Mouse (Mus musculus): ENCODE results near the gene Alcam. TPM values are rescaled to one million over a fixed set of nuclear protein-coding genes. Genes with fewer than 3 reads are reported as not detected.

Alcam gene
- polyA plus RNA-seq, 1 experiment from 2014 or later = 29.4 TPM

GRCm38 (mm10) chr16:52405272-52405671, 48.6 kb downstream of the Alcam start:
- H3K27ac ChIP-seq (ENCODE audit: low read depth, low read length) = no peak overlapping the region
- ATAC-seq (ENCODE audit: insufficient read depth, low FRiP score, low TSS enrichment) (no peak), DNase-seq (ENCODE audit: low spot score) (no peak)
- no peaks in the 10 kb centered on the region for H3K36me3 ChIP-seq (ENCODE audit: control insufficient read depth, insufficient read depth, low read length)
- H3K4me3 ChIP-seq (ENCODE audit: low read depth, low read length) = no peak overlapping the region
- H3K4me1 ChIP-seq (ENCODE audit: control insufficient read depth, insufficient read depth, low read length) = no peaks in the 10 kb centered on the region
- H3K4me2 ChIP-seq (ENCODE audit: low read depth) = no peak overlapping the region
- H3K9me3 ChIP-seq (ENCODE audit: control insufficient read depth, low read length) = no peaks in the 10 kb centered on the region
- no peaks in the 10 kb centered on the region for H3K27me3 ChIP-seq (ENCODE audit: control insufficient read depth, insufficient read depth, low read length)
- no peak overlapping the region for H3K9ac ChIP-seq (ENCODE audit: low read length)
- WGBS = 69% methylated on average over 2 of the region's 2 CpGs

- Histone ChIP-seq H3K36me3 (ENCODE audit: control insufficient read depth, insufficient read depth, low read length) (no peaks in the 10 kb centered on the region), H3K4me2 (ENCODE audit: low read depth) (no peak overlapping the region), H3K4me3 (ENCODE audit: low read depth, low read length) (no peak overlapping the region), H3K9me3 (ENCODE audit: control insufficient read depth, low read length) (no peaks in the 10 kb centered on the region), H3K9ac (ENCODE audit: low read length) (no peak overlapping the region), H3K27me3 (ENCODE audit: control insufficient read depth, insufficient read depth, low read length) (no peaks in the 10 kb centered on the region), H3K4me1 (ENCODE audit: control insufficient read depth, insufficient read depth, low read length) (no peaks in the 10 kb centered on the region), H3K27ac (ENCODE audit: low read depth, low read length) (no peak overlapping the region)
- 85% methylated on average over 3 of the region's 3 CpGs for WGBS
- no peak for DNase-seq (ENCODE audit: low spot score)
- ATAC-seq (ENCODE audit: insufficient read depth, low FRiP score, low TSS enrichment) = no peak
Observed at GRCm38 (mm10) chr16:52399112-52399511, 54.8 kb downstream of the Alcam start.

DNA sequence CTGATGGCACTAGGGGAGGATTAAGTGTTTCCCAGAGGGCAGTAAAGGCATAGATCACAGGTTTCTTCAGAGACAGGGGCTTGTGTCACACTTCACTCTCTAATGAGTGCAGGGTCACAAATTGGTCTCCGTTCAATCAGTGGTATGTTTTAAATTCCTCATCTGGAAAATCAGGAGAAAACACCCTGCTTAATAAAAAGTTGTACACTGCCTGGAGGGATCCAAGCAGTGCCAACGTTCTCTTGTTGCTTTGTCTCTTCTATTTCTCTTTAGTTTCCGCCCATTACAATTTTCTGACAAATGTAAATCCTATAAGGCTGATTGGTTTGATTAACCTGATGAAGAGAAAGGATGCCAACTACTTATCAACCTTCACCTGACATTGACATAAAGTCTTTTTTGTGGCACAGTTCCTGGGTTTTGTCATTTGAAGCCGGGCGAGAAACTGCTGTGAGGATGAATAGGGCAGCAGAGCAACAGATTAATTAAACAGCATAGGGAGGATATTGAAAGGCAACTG, 67.0 kb downstream of the Alcam start:
- H3K36me3 ChIP-seq (ENCODE audit: control insufficient read depth, insufficient read depth, low read length) = no peaks in the 10 kb centered on the region
- H3K4me3 ChIP-seq (ENCODE audit: low read depth, low read length) = no peak overlapping the region
- H3K4me2 ChIP-seq (ENCODE audit: low read depth) = no peak overlapping the region
- no peak overlapping the region for H3K27ac ChIP-seq (ENCODE audit: low read depth, low read length)
- no peaks in the 10 kb centered on the region for H3K4me1 ChIP-seq (ENCODE audit: control insufficient read depth, insufficient read depth, low read length)
- WGBS = 68% methylated on average over 5 of the region's 5 CpGs
- H3K9ac ChIP-seq (ENCODE audit: low read length) = no peak overlapping the region
- H3K9me3 ChIP-seq (ENCODE audit: control insufficient read depth, low read length) = no peaks in the 10 kb centered on the region
- no peaks in the 10 kb centered on the region for H3K27me3 ChIP-seq (ENCODE audit: control insufficient read depth, insufficient read depth, low read length)
- ATAC-seq (ENCODE audit: insufficient read depth, low FRiP score, low TSS enrichment) (no peak), DNase-seq (ENCODE audit: low spot score) (no peak)

GRCm38 (mm10) chr16:52383456-52384185, 70.3 kb downstream of the Alcam start:
- 69% methylated on average over 13 of the region's 13 CpGs for WGBS
- no peak overlapping the region for H3K4me2 ChIP-seq (ENCODE audit: low read depth)

DNA sequence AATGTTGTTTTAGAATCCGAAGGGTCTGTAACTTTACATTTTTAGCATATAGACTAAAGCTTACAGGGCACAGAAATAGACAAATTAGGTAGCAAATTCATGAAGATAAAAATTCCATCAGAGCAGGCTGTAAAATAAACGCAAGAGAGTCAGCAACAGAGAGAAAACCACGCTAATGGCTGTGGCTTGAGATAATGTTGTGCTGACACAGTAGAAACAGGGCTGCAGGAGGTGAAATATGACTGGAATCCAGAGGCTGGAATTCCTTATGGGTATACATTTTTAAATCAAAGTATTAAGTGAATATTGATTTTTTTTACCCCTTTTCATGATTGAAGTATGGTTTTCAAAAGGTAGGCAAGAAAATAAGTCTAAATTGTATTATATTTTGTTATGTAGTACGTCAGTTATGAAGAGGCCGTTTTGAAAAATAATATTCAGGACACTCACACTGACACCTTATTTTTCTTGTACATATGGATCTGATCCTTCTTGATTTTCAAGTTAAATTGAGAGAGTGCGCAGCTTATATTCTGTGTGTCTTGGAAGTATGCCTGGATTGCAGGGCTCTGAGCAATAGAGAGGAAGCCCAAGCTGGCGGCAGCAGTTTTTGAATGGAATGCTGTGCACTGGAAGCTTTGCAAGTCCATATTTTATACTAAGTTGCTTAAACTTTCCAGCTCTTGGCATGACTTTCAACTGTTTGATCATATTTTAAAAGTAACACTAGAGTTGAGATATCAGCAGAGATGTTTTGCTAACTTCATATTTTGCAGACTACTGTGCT, 74.9 kb downstream of the Alcam start:
- no peak for ATAC-seq (ENCODE audit: insufficient read depth, low FRiP score, low TSS enrichment)
- Histone ChIP-seq H3K36me3 (ENCODE audit: control insufficient read depth, insufficient read depth, low read length) (no peaks in the 10 kb centered on the region), H3K4me1 (ENCODE audit: control insufficient read depth, insufficient read depth, low read length) (no peaks in the 10 kb centered on the region), H3K4me2 (ENCODE audit: low read depth) (no peak overlapping the region), H3K9me3 (ENCODE audit: control insufficient read depth, low read length) (no peaks in the 10 kb centered on the region), H3K27ac (ENCODE audit: low read depth, low read length) (no peak overlapping the region), H3K27me3 (ENCODE audit: control insufficient read depth, insufficient read depth, low read length) (no peaks in the 10 kb centered on the region), H3K9ac (ENCODE audit: low read length) (no peak overlapping the region), H3K4me3 (ENCODE audit: low read depth, low read length) (no peak overlapping the region)
- 73% methylated on average over 7 of the region's 7 CpGs for WGBS
- DNase-seq (ENCODE audit: low spot score) = no peak

More at GRCm38 (mm10) chr16:52383456-52384185, 70.3 kb downstream of the Alcam start:
- H3K27me3 ChIP-seq (ENCODE audit: control insufficient read depth, insufficient read depth, low read length) = no peaks in the 10 kb centered on the region
- H3K36me3 ChIP-seq (ENCODE audit: control insufficient read depth, insufficient read depth, low read length) = no peaks in the 10 kb centered on the region
- H3K4me1 ChIP-seq (ENCODE audit: control insufficient read depth, insufficient read depth, low read length) = no peaks in the 10 kb centered on the region
- peak; percentile 11 for DNase-seq (ENCODE audit: low spot score)
- no peaks in the 10 kb centered on the region for H3K9me3 ChIP-seq (ENCODE audit: control insufficient read depth, low read length)
- no peak overlapping the region for H3K9ac ChIP-seq (ENCODE audit: low read length)
- no peak for ATAC-seq (ENCODE audit: insufficient read depth, low FRiP score, low TSS enrichment)
- H3K27ac ChIP-seq (ENCODE audit: low read depth, low read length) = no peak overlapping the region
- no peak overlapping the region for H3K4me3 ChIP-seq (ENCODE audit: low read depth, low read length)

- ATAC-seq (ENCODE audit: insufficient read depth, low FRiP score, low TSS enrichment) (no peak), DNase-seq (ENCODE audit: low spot score) (no peak)
- H3K27ac ChIP-seq (ENCODE audit: low read depth, low read length) = no peak overlapping the region
- no peak overlapping the region for H3K4me2 ChIP-seq (ENCODE audit: low read depth)
- H3K9ac ChIP-seq (ENCODE audit: low read length) = no peak overlapping the region
- no peaks in the 10 kb centered on the region for H3K4me1 ChIP-seq (ENCODE audit: control insufficient read depth, insufficient read depth, low read length)
- WGBS = 89% methylated on average over 2 of the region's 2 CpGs
- H3K9me3 ChIP-seq (ENCODE audit: control insufficient read depth, low read length) = no peaks in the 10 kb centered on the region
- no peaks in the 10 kb centered on the region for H3K36me3 ChIP-seq (ENCODE audit: control insufficient read depth, insufficient read depth, low read length)
- H3K27me3 ChIP-seq (ENCODE audit: control insufficient read depth, insufficient read depth, low read length) = no peaks in the 10 kb centered on the region
- H3K4me3 ChIP-seq (ENCODE audit: low read depth, low read length) = no peak overlapping the region
Observed at GRCm38 (mm10) chr16:52376827-52377226, 77.0 kb downstream of the Alcam start.

DNA sequence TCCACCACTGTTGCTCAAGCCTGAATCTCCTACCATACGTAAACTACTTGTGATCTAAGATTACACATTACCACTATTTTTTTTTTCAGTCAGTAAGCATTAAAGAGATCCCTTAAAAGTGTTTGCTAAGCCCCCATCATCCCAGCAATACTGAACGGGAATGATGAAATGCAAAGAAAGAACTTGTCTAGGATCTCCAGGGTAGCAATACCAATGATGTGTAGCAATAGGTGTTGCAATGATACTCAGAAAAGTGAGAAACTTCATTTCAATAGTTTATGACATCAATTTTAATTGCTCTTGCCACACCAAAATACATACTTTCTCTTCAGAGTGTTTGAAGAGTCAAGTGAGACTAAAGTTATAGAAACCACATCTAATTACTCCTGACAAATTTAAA, 81.9 kb downstream of the Alcam start:
- WGBS = 88% methylated on average over 2 of the region's 2 CpGs
- no peak overlapping the region for H3K4me3 ChIP-seq (ENCODE audit: low read depth, low read length)

DNA sequence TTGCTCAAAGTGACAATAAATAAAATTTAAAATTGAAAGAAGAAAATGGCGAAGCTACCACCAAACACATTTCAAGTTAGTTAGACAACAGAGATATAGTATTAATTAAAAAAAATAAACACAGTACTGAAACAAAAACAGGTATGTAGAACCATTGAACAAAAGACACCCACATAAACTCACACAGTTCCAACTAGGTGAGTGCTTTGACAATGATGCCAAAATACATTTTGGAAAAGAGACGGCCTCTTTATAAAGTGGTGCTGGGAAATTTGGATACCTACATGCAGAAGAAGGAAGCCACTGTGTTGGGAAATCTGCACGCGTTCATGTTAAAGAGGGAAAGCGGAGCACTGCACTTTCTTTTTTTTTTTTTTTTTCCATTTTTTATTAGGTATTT, 85.4 kb downstream of the Alcam start:
- WGBS = 90% methylated on average over 5 of the region's 5 CpGs
- H3K4me2 ChIP-seq (ENCODE audit: low read depth) = no peak overlapping the region
- DNase-seq (ENCODE audit: low spot score) (no peak), ATAC-seq (ENCODE audit: insufficient read depth, low FRiP score, low TSS enrichment) (no peak)
- no peaks in the 10 kb centered on the region for H3K9me3 ChIP-seq (ENCODE audit: control insufficient read depth, low read length)
- H3K9ac ChIP-seq (ENCODE audit: low read length) = no peak overlapping the region
- H3K36me3 ChIP-seq (ENCODE audit: control insufficient read depth, insufficient read depth, low read length) = no peaks in the 10 kb centered on the region
- no peaks in the 10 kb centered on the region for H3K4me1 ChIP-seq (ENCODE audit: control insufficient read depth, insufficient read depth, low read length)
- H3K27me3 ChIP-seq (ENCODE audit: control insufficient read depth, insufficient read depth, low read length) = no peaks in the 10 kb centered on the region
- H3K27ac ChIP-seq (ENCODE audit: low read depth, low read length) = no peak overlapping the region
- no peak overlapping the region for H3K4me3 ChIP-seq (ENCODE audit: low read depth, low read length)

More for the DNA sequence above, 81.9 kb downstream of the Alcam start:
- no peaks in the 10 kb centered on the region for H3K9me3 ChIP-seq (ENCODE audit: control insufficient read depth, low read length)
- H3K27me3 ChIP-seq (ENCODE audit: control insufficient read depth, insufficient read depth, low read length) = no peaks in the 10 kb centered on the region
- no peak for DNase-seq (ENCODE audit: low spot score)
- H3K27ac ChIP-seq (ENCODE audit: low read depth, low read length) = no peak overlapping the region
- H3K4me2 ChIP-seq (ENCODE audit: low read depth) = no peak overlapping the region
- no peak for ATAC-seq (ENCODE audit: insufficient read depth, low FRiP score, low TSS enrichment)
- no peak overlapping the region for H3K9ac ChIP-seq (ENCODE audit: low read length)
- no peaks in the 10 kb centered on the region for H3K36me3 ChIP-seq (ENCODE audit: control insufficient read depth, insufficient read depth, low read length)
- H3K4me1 ChIP-seq (ENCODE audit: control insufficient read depth, insufficient read depth, low read length) = no peaks in the 10 kb centered on the region

All from neural tube, embryonic 11.5 days (tissue).